Comparison of ENCODE assay signal across 9 mouse cellular contexts in genomic region chr9:115623948-115624347, GRCm38 (mm10).
A peak's percentile ranks its signal among the peaks of the same experiment; 100 is the strongest.
DNase-seq lines count a peak whose midpoint lies in the region; ATAC-seq and TF ChIP-seq lines count a peak whose summit lies in the region.
"Had no signal": no experiment of that assay in that cellular context is flagged by ENCODE, and none has a peak within 500 bp of the region (broad histone marks: within the 10 kb centered on the region; RNA-seq: fewer than 3 reads in every experiment).

No protein-coding gene starts in this region.

- no peak for DNase-seq in limb, embryonic 10.5 days (ENCODE audit: low spot score)
- DNase-seq in embryonic facial prominence, embryonic 14.5 days (ENCODE audit: low spot score), result peak; percentile 43
- DNase-seq in lung, postnatal 25 days (ENCODE audit: low spot score), result peak; percentile 49
- no peak for DNase-seq in cerebellum, adult 2 months
- no peak for DNase-seq in testis, postnatal 14 days (ENCODE audit: low spot score)
- DNase-seq in forebrain, embryonic 11.5 days (ENCODE audit: low spot score), result no peak
- DNase-seq in urinary bladder, postnatal 4 days (ENCODE audit: low spot score in 2 of 2), result no peak

- H3K27me3 ChIP-seq in limb, embryonic 12.5 days, result no peaks in the 10 kb centered on the region
- no peaks in the 10 kb centered on the region for H3K27me3 ChIP-seq in limb, embryonic 10.5 days (ENCODE audit: low read depth, poor library complexity, severe bottlenecking)
- no peaks in the 10 kb centered on the region for H3K27me3 ChIP-seq in embryonic facial prominence, embryonic 14.5 days (replicated peaks; ENCODE audit: control insufficient read depth, insufficient read depth, low read length)
- H3K27me3 ChIP-seq in cerebellum, adult 2 months (ENCODE audit: control insufficient read depth, insufficient read depth, low read length), result no peaks in the 10 kb centered on the region
- no peaks in the 10 kb centered on the region for H3K27me3 ChIP-seq in forebrain, embryonic 11.5 days (ENCODE audit: control insufficient read depth, insufficient read depth, low read length)
- H3K27me3 ChIP-seq: forebrain, embryonic 15.5 days had no signal

- 0 out of 2 replicates have a peak, but pooled peaks have one; percentile 31 for ATAC-seq in limb, embryonic 12.5 days (ENCODE audit: insufficient number of reproducible peaks, insufficient read depth, low FRiP score, low TSS enrichment, low read depth)
- ATAC-seq in embryonic facial prominence, embryonic 14.5 days (ENCODE audit: low read depth), result peak; percentile 79; the same call in 1 of the 2 replicates
- no peak for ATAC-seq in forebrain, embryonic 11.5 days (replicated peaks; ENCODE audit: low FRiP score)
- ATAC-seq: forebrain, embryonic 15.5 days had no signal

- 33% methylated on average over 5 of the region's 5 CpGs for whole genome bisulfite sequencing in limb, embryonic 12.5 days
- WGBS in limb, embryonic 10.5 days, result 51% methylated on average over 5 of the region's 5 CpGs
- WGBS in embryonic facial prominence, embryonic 14.5 days, result 19% methylated on average over 5 of the region's 5 CpGs
- 58% methylated on average over 5 of the region's 5 CpGs for WGBS in cerebellum, adult 2 months
- 63% methylated on average over 5 of the region's 5 CpGs for WGBS in forebrain, embryonic 11.5 days

- no peak overlapping the region for H3K9ac ChIP-seq in limb, embryonic 12.5 days (replicated peaks)
- no peak overlapping the region for H3K9ac ChIP-seq in embryonic facial prominence, embryonic 14.5 days (ENCODE audit: low read depth, low read length)
- no peak overlapping the region for H3K9ac ChIP-seq in forebrain, embryonic 11.5 days (ENCODE audit: low read length)
- H3K9ac ChIP-seq: forebrain, embryonic 15.5 days had no signal

- H3K4me1 ChIP-seq in limb, embryonic 12.5 days (replicated peaks), result peaks cover 11% of the 10 kb centered on the region
- peaks cover 27% of the 10 kb centered on the region for H3K4me1 ChIP-seq in limb, embryonic 10.5 days
- H3K4me1 ChIP-seq in embryonic facial prominence, embryonic 14.5 days (ENCODE audit: control insufficient read depth, insufficient read depth, low read length), result peaks cover 6% of the 10 kb centered on the region; the same call in 1 of the 2 replicates
- H3K4me1 ChIP-seq in cerebellum, adult 2 months (ENCODE audit: control insufficient read depth, insufficient read depth, low read length), result no peaks in the 10 kb centered on the region
- H3K4me1 ChIP-seq in forebrain, embryonic 11.5 days (replicated peaks; ENCODE audit: control insufficient read depth, insufficient read depth, low read length), result no peaks in the 10 kb centered on the region
- H3K4me1 ChIP-seq: forebrain, embryonic 15.5 days had no signal

- TF ChIP-seq POLR2A in cerebellum, adult 2 months (IDR thresholded peaks at IDR 0.05; ENCODE audit: borderline replicate concordance, insufficient read depth, low read length), result no peak

- no peak overlapping the region for H3K27ac ChIP-seq in limb, embryonic 12.5 days
- H3K27ac ChIP-seq in limb, embryonic 10.5 days, result no peak overlapping the region
- no peak overlapping the region; the same call in 1 of the 2 replicates for H3K27ac ChIP-seq in embryonic facial prominence, embryonic 14.5 days (replicated peaks; ENCODE audit: low read depth, low read length)
- no peak overlapping the region for H3K27ac ChIP-seq in cerebellum, adult 2 months (ENCODE audit: insufficient read depth, low read length)
- no peak overlapping the region for H3K27ac ChIP-seq in forebrain, embryonic 11.5 days (ENCODE audit: low read depth, low read length)
- H3K27ac ChIP-seq: forebrain, embryonic 15.5 days had no signal

- no peak overlapping the region for H3K4me3 ChIP-seq in limb, embryonic 12.5 days (replicated peaks)
- H3K4me3 ChIP-seq in limb, embryonic 10.5 days, result no peak overlapping the region
- H3K4me3 ChIP-seq in embryonic facial prominence, embryonic 14.5 days (ENCODE audit: low read depth, low read length), result no peak overlapping the region
- no peak overlapping the region for H3K4me3 ChIP-seq in cerebellum, adult 2 months (replicated peaks; ENCODE audit: insufficient read depth, low read depth, low read length)
- H3K4me3 ChIP-seq in forebrain, embryonic 11.5 days (ENCODE audit: low read depth, low read length), result no peak overlapping the region
- H3K4me3 ChIP-seq: forebrain, embryonic 15.5 days had no signal

- H3K4me2 ChIP-seq in limb, embryonic 12.5 days, result no peak overlapping the region
- H3K4me2 ChIP-seq in embryonic facial prominence, embryonic 14.5 days (ENCODE audit: low read depth, low read length), result no peak overlapping the region
- no peak overlapping the region for H3K4me2 ChIP-seq in forebrain, embryonic 11.5 days (ENCODE audit: low read depth, low read length, severe bottlenecking)
- H3K4me2 ChIP-seq: forebrain, embryonic 15.5 days had no signal

- no peak for TF ChIP-seq CTCF in cerebellum, adult 2 months (IDR thresholded peaks at IDR 0.05; ENCODE audit: borderline replicate concordance, insufficient read depth, low read depth, low read length)

- no peaks in the 10 kb centered on the region for H3K9me3 ChIP-seq in limb, embryonic 12.5 days
- no peaks in the 10 kb centered on the region for H3K9me3 ChIP-seq in limb, embryonic 10.5 days (replicated peaks)
- no peaks in the 10 kb centered on the region for H3K9me3 ChIP-seq in embryonic facial prominence, embryonic 14.5 days (ENCODE audit: control insufficient read depth, low read length)
- H3K9me3 ChIP-seq in forebrain, embryonic 11.5 days (ENCODE audit: control insufficient read depth, low read length), result no peaks in the 10 kb centered on the region
- H3K9me3 ChIP-seq: forebrain, embryonic 15.5 days had no signal

- no peaks in the 10 kb centered on the region for H3K36me3 ChIP-seq in limb, embryonic 12.5 days
- H3K36me3 ChIP-seq in limb, embryonic 10.5 days, result no peaks in the 10 kb centered on the region
- H3K36me3 ChIP-seq in embryonic facial prominence, embryonic 14.5 days (ENCODE audit: control insufficient read depth, insufficient read depth, low read length), result no peaks in the 10 kb centered on the region
- H3K36me3 ChIP-seq in forebrain, embryonic 11.5 days (ENCODE audit: control insufficient read depth, insufficient read depth, low read length), result no peaks in the 10 kb centered on the region
- H3K36me3 ChIP-seq: forebrain, embryonic 15.5 days had no signal

Comparison
In these comparisons a context has a peak if more than half of its experiments do, and no peak if none do; other contexts are left out.
1. DNase-seq: peak in embryonic facial prominence, embryonic 14.5 days (single experiment) and lung, postnatal 25 days (single experiment); none in limb, embryonic 10.5 days (single experiment), cerebellum, adult 2 months (0 of 2), testis, postnatal 14 days (single experiment), forebrain, embryonic 11.5 days (single experiment) and urinary bladder, postnatal 4 days (0 of 2).